7 mouse cellular contexts compared by ENCODE assay signal in the genomic region with DNA sequence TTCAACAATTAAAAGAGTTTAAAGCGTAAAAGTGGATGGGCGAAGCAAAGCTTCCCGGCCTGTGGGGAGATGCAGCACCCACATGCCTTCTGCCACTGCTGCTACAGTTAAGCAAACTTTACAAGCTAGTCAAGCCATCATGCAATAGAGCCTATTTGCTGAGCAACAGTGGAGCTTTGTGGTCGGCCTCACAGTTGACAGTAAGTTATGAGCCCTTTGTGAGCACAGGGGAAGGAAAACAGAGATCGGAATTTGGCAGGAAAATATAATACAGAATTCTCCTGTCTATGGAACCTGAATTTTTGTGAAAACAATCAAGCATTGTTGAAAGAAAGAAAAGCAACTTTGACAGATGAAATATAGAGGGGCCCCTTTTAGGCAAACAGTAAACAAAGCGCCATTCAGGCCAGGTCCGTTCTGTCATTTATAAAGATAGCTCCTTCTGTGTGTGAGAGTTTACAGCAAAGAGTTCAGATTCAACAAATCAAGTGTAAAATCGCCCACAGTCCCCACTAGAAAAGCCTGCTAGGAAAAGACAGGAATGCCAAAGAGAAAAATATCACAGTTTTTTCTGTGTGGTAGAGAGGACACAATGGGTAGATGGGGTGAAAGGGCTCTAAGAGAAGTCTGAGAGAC.
DNase-seq lines count a peak whose midpoint lies in the region; ATAC-seq and TF ChIP-seq lines count a peak whose summit lies in the region.

No protein-coding gene starts in this region.

- no peak for TF ChIP-seq EP300 in liver, postnatal 0 days (IDR thresholded peaks at IDR 0.05; ENCODE audit: low read depth)

- WGBS in liver, postnatal 0 days (ENCODE audit: insufficient replicate concordance): 60% methylated on average over 8 of the region's 8 CpGs
- WGBS in forebrain, embryonic 13.5 days: 23% methylated on average over 8 of the region's 8 CpGs
- WGBS in intestine, embryonic 15.5 days: 35% methylated on average over 8 of the region's 8 CpGs
- WGBS in neural tube, embryonic 15.5 days: 22% methylated on average over 8 of the region's 8 CpGs

- peaks cover 15% of the 10 kb centered on the region for H3K4me1 ChIP-seq in liver, postnatal 0 days (ENCODE audit: insufficient read depth)
- H3K4me1 ChIP-seq in forebrain, embryonic 13.5 days: peaks cover 62% of the 10 kb centered on the region
- peaks cover 16% of the 10 kb centered on the region for H3K4me1 ChIP-seq in intestine, embryonic 15.5 days (replicated peaks)
- H3K4me1 ChIP-seq in neural tube, embryonic 15.5 days: peaks cover 19% of the 10 kb centered on the region

- no peak overlapping the region for H3K4me2 ChIP-seq in liver, postnatal 0 days (ENCODE audit: low read depth, low read length)
- H3K4me2 ChIP-seq in forebrain, embryonic 13.5 days: peak overlapping the region; percentile 33
- H3K4me2 ChIP-seq in intestine, embryonic 15.5 days (replicated peaks): no peak overlapping the region
- H3K4me2 ChIP-seq in neural tube, embryonic 15.5 days: peak overlapping the region; percentile 13; the same call in 1 of the 2 replicates

- H3K4me3 ChIP-seq in liver, postnatal 0 days (ENCODE audit: low read depth, low read length): no peak overlapping the region
- H3K4me3 ChIP-seq in forebrain, embryonic 13.5 days: no peak overlapping the region
- H3K4me3 ChIP-seq in intestine, embryonic 15.5 days (replicated peaks): no peak overlapping the region
- H3K4me3 ChIP-seq in neural tube, embryonic 15.5 days (replicated peaks): peak overlapping the region; percentile 7; the same call in 1 of the 2 replicates

- no peaks in the 10 kb centered on the region for H3K9me3 ChIP-seq in liver, postnatal 0 days (ENCODE audit: low read length)
- no peaks in the 10 kb centered on the region; the same call in 1 of the 2 replicates for H3K9me3 ChIP-seq in forebrain, embryonic 13.5 days (replicated peaks)
- no peaks in the 10 kb centered on the region for H3K9me3 ChIP-seq in intestine, embryonic 15.5 days
- no peaks in the 10 kb centered on the region for H3K9me3 ChIP-seq in neural tube, embryonic 15.5 days (replicated peaks)

- H3K27me3 ChIP-seq in liver, postnatal 0 days (ENCODE audit: insufficient read depth, low read length): no peaks in the 10 kb centered on the region
- no peaks in the 10 kb centered on the region for H3K27me3 ChIP-seq in forebrain, embryonic 13.5 days
- H3K27me3 ChIP-seq in intestine, embryonic 15.5 days (replicated peaks): no peaks in the 10 kb centered on the region
- H3K27me3 ChIP-seq in neural tube, embryonic 15.5 days (replicated peaks): no peaks in the 10 kb centered on the region

- H3K36me3 ChIP-seq in liver, postnatal 0 days (replicated peaks; ENCODE audit: insufficient read depth, low read length): peaks cover 16% of the 10 kb centered on the region
- no peaks in the 10 kb centered on the region for H3K36me3 ChIP-seq in forebrain, embryonic 13.5 days (ENCODE audit: poor library complexity, severe bottlenecking)
- no peaks in the 10 kb centered on the region for H3K36me3 ChIP-seq in intestine, embryonic 15.5 days
- no peaks in the 10 kb centered on the region for H3K36me3 ChIP-seq in neural tube, embryonic 15.5 days

- DNase-seq in liver, postnatal 0 days: no peak
- no peak for DNase-seq in liver
- DNase-seq in cerebellum, adult 18-20 months: no peak
- DNase-seq in cerebellum, adult 11-12 months: no peak

- peak; percentile 22; the same call in 1 of the 2 replicates for TF ChIP-seq CTCF in liver, postnatal 0 days (IDR thresholded peaks at IDR 0.05; ENCODE audit: low read depth)

- ATAC-seq in liver, postnatal 0 days: no peak
- ATAC-seq in forebrain, embryonic 13.5 days: peak; percentile 24; the same call in 1 of the 2 replicates
- peak; percentile 52; the same call in 1 of the 2 replicates for ATAC-seq in intestine, embryonic 15.5 days
- peak; percentile 57; the same call in 1 of the 2 replicates for ATAC-seq in neural tube, embryonic 15.5 days (ENCODE audit: low FRiP score)

- no peak overlapping the region for H3K9ac ChIP-seq in liver, postnatal 0 days (replicated peaks)
- H3K9ac ChIP-seq in forebrain, embryonic 13.5 days: no peak overlapping the region
- no peak overlapping the region for H3K9ac ChIP-seq in intestine, embryonic 15.5 days
- H3K9ac ChIP-seq in neural tube, embryonic 15.5 days (replicated peaks): no peak overlapping the region

- H3K27ac ChIP-seq in liver, postnatal 0 days (ENCODE audit: low read depth): no peak overlapping the region
- H3K27ac ChIP-seq in forebrain, embryonic 13.5 days: peak overlapping the region; percentile 71
- H3K27ac ChIP-seq in intestine, embryonic 15.5 days: no peak overlapping the region
- peak overlapping the region; percentile 64 for H3K27ac ChIP-seq in neural tube, embryonic 15.5 days (replicated peaks)

Comparison
In these comparisons a context has a peak if more than half of its experiments do, and no peak if none do; other contexts are left out.
1. H3K27ac ChIP-seq: peak in forebrain, embryonic 13.5 days (single experiment) and neural tube, embryonic 15.5 days (single experiment); none in liver, postnatal 0 days (single experiment) and intestine, embryonic 15.5 days (single experiment).
2. H3K4me2 ChIP-seq: peak in forebrain, embryonic 13.5 days (single experiment) and neural tube, embryonic 15.5 days (single experiment); none in liver, postnatal 0 days (single experiment) and intestine, embryonic 15.5 days (single experiment).